Mouse (Mus musculus) left cerebral cortex, postnatal 14 days (tissue): Measurements from ENCODE around the gene Vipr2. TPM values are rescaled to one million over a fixed set of nuclear protein-coding genes. Genes with fewer than 3 reads are reported as not detected.

Experiments used
- microRNA-seq, 2 experiments: library from miRNA; unstranded; fragments of <30 nt; microRNA quantifications; one replicate each; pipeline ENCODE4 v1.2.0; 2022
- total RNA-seq, 2 experiments: library from RNA; stranded (reverse); gene quantifications; 2 replicates each; pipeline ENCODE4 v1.2.3; 2021

Gene Vipr2
- total RNA-seq, 2 experiments from 2014 or later = 1.3 to 1.4 TPM

Small RNA genes lying within 50 kb of the gene (microRNA-seq; reads per million reads assigned to microRNA genes)
- 0 reads per million in 2 experiments for gene Gm44372

Other genes with a start within 250 kb of the Vipr2 start
- 10 to 100 TPM; 36.7 to 38.9 TPM for gene Zfp386, start 30.0 kb upstream of the Vipr2 start, total RNA-seq
- gene Wdr60, start 185.3 kb downstream of the Vipr2 start, total RNA-seq = 10 to 100 TPM; 12.6 to 17.0 TPM
- not detected for gene Gm11027, start 197.7 kb downstream of the Vipr2 start, total RNA-seq
- gene Esyt2, start 203.5 kb downstream of the Vipr2 start, total RNA-seq = 10 to 100 TPM; 54.6 to 57.9 TPM